Mouse (Mus musculus): ENCODE measurements at regions not wholly inside any gene's neighbourhood (a gene's known extent, or its start where the extent isn't known, plus 50 kb on each side); places are given as distances from the start of the nearest gene placed in this dataset.

DNA sequence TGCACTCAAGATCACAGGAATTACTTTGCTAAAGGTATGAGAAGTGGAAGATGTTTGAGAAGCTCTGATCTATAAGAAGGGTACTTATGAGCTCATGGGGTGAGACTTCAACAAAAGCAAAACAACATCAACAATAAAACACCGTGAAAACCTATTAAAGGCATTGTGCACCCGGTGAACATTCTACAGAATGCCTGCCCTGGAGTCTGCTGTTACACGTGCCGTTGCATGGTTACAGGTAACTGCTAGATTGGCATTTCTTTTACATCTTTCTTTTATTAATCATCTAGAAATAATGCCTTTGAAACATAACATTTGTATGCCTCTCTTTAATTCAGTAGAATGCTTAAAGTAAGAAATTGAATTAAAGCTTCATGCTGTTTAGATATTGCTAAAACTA, 661.0 kb downstream of the Pcdh18 start:
- H3K27me3 ChIP-seq = no peaks in the 10 kb centered on the region
- DNase-seq (ENCODE audit: low read depth, low spot score) = no peak
- no peak for ATAC-seq
- TF ChIP-seq CTCF (IDR thresholded peaks at IDR 0.05) = no peak
- ChIA-PET CTCF (interaction anchor here (0.9 kb wide), 1 partner anchor 167 kb away, joined by 3 read pairs; no protein-coding TSS in a partner anchor), POLR2A (no interaction called here)
- in situ Hi-C loops (cut with MboI; ENCODE audit: low pct_unique_long_range_greater_than_20kb) = loop anchor here (5.0 to 10.0 kb wide), 4 partner anchors 659 to 1201 kb away; partner anchors contain the start of gene Pcdh18

DNA sequence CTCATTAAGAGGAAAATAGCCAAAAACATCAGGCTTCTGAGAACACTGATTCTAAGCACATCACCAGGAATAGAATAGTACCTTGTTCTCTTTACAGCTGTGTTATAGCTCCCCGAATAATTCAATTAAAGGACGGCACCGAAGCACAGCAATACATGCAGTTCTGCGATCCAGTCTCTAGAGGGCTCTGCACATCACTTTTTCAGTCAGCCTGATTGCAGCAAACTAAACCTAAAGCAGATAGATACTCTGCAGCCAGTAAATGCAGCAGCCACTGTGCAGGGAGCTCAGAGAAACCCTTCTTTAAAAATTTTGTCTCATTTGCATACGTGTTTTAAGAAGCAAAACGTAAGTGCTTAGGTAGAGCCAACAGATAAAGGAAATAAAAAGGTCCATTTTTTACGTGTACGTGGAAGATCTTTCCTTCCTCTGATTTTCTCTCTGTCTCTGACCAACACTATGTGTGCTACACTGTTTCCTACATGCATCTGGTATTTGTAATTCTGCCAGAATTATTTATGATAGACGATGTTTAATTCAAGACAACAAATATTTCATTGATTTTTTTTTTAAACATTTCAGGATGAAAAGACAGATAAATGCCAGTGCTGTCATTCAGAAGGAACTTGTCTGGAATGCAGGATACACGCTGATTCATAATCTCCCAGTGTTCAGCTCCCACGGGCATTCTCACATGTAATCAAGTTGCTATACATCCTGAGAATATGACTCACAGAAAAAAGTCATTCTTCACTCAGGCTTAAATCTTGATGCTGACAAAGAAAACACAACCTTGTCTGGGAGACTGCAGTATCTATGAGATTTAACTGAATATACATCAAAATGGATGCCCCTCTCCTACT, 663.1 kb downstream of the Pcdh18 start:
- no peaks in the 10 kb centered on the region for H3K27me3 ChIP-seq
- ChIA-PET CTCF (interaction anchor here (0.6 to 2.0 kb wide), 23 partner anchors 11 to 1808 kb away, joined by 3 to 15 read pairs (median 4); partner anchors contain the start of gene Pcdh18), POLR2A (interaction anchor here (0.7 kb wide), 1 partner anchor 765 kb away, joined by 3 read pairs; no protein-coding TSS in a partner anchor)
- DNase-seq (ENCODE audit: low read depth, low spot score) = peak; percentile 47
- in situ Hi-C loops (cut with MboI; ENCODE audit: low pct_unique_long_range_greater_than_20kb) = loop anchor here (5.0 to 10.0 kb wide), 3 partner anchors 661 to 1813 kb away; partner anchors contain the start of gene Pcdh18
- peak; percentile 88 for ATAC-seq
- TF ChIP-seq CTCF (IDR thresholded peaks at IDR 0.05) = peak; percentile 92

DNA sequence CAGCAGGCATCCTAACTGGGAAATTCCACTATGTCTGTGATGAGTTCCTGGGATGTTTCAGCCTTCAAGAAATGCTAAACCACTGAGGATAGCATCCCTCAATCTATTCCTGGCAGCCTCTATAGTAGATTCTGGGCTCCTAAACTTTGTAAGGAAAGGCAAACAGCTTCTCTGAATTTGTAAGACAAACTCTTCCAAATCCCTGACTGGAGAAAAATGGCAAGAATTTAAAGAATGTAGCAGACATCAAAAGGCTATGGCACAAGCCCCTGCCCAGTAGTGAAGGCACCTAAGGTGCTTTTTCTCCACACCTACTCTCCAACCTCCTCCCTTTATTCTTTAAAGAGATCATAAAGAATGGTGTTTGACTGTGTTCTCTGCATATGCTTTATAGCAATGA, 688.3 kb downstream of the Pcdh18 start:
- in situ Hi-C loops (cut with MboI; ENCODE audit: low pct_unique_long_range_greater_than_20kb) = no loop called here
- TF ChIP-seq CTCF (IDR thresholded peaks at IDR 0.05) = no peak
- CTCF ChIA-PET = interaction anchor here (1.1 kb wide), 1 partner anchor 14 kb away, joined by 3 read pairs; no protein-coding TSS in a partner anchor
- ATAC-seq = peak; percentile 65
- no peaks in the 10 kb centered on the region for H3K27me3 ChIP-seq
- POLR2A ChIA-PET = no interaction called here
- no peak for DNase-seq (ENCODE audit: low read depth, low spot score)

DNA sequence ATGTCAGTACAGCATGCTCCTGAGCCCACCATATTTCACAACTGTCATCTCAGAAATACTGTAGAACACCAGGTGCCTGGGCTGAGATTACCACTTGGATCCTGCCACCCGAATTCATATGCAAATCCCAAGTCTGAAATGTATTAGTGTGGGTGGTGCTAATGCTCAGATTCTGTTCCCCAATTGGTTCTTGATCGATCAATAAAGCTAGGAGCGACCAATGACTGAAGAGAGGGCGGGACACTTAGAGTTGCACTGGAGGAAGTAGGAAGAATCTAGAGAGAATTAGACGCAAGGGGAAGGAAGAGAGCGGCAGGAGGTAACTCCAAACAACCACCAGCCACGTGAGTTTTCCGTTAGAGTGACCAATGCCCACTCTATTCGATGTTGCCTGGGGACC, 695.0 kb downstream of the Pcdh18 start:
- DNase-seq (ENCODE audit: low read depth, low spot score) (no peak), ATAC-seq (no peak)
- POLR2A ChIA-PET = no interaction called here
- TF ChIP-seq CTCF (IDR thresholded peaks at IDR 0.05) = no peak
- CTCF ChIA-PET = no interaction called here
- in situ Hi-C loops (cut with MboI; ENCODE audit: low pct_unique_long_range_greater_than_20kb) = no loop called here
- H3K27me3 ChIP-seq = no peaks in the 10 kb centered on the region

DNA sequence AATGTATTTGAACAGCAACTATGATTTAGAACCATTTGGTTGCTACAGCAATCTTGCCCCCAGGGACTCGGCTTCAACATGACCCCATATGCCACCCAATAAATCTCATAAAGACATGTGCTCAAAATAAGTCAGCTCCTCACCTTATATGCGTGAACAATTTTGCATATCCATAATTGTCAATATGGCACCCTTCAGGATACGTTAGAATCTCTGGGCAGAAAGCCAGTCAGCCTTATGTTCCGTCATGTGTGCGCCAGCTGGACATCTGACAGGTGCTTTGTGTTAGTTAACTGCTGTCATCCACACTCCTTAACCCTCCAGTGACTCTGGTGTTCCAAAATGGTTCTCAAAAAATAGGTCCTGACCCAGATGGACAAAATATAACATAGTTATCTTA, 724.1 kb downstream of the Pcdh18 start:
- ATAC-seq = no peak
- no peaks in the 10 kb centered on the region for H3K27me3 ChIP-seq
- ChIA-PET CTCF (no interaction called here), POLR2A (no interaction called here)
- DNase-seq (ENCODE audit: low read depth, low spot score) = no peak
- in situ Hi-C loops (cut with MboI; ENCODE audit: low pct_unique_long_range_greater_than_20kb) = no loop called here
- no peak for TF ChIP-seq CTCF (IDR thresholded peaks at IDR 0.05)

GRCm38 (mm10) chr3:49009211-49009967, 747.7 kb downstream of the Pcdh18 start:
- TF ChIP-seq CTCF (IDR thresholded peaks at IDR 0.05) = no peak
- CTCF ChIA-PET = interaction anchor here (1.0 kb wide), 1 partner anchor 128 kb away, joined by 3 read pairs; no protein-coding TSS in a partner anchor
- ATAC-seq (no peak), DNase-seq (ENCODE audit: low read depth, low spot score) (no peak)
- in situ Hi-C loops (cut with MboI; ENCODE audit: low pct_unique_long_range_greater_than_20kb) = no loop called here
- POLR2A ChIA-PET = no interaction called here
- H3K27me3 ChIP-seq = no peaks in the 10 kb centered on the region
